Mouse (Mus musculus) hindbrain, postnatal 0 days (tissue): Measurements from ENCODE around the gene Rnf216. TPM values are rescaled to one million over a fixed set of nuclear protein-coding genes. Genes with fewer than 3 reads are reported as not detected.

ENCODE experiments used
- ATAC-seq: fragments of 200-750 bp; cut with Nextera tagmentation; 2 replicates; pipeline ENCODE4 v1.8.0; 2017; ENCODE audit warnings: mild to moderate bottlenecking, moderate TSS enrichment, moderate library complexity
- DNase-seq: peaks from one replicate; pipeline ENCODE4 v3.0.0-alpha.2; 2015; ENCODE audit warnings: low spot score
- H3K27ac ChIP-seq: fragments of 300-500 bp; sonication (generic); 2 replicates; pipeline ENCODE4 v1.5.1; 2014; ENCODE audit warnings: mild to moderate bottlenecking
- H3K27me3 ChIP-seq: fragments of 300-500 bp; sonication (generic); 2 replicates; pipeline ENCODE4 v1.6.1; 2014; ENCODE audit warnings: low read length, mixed read lengths; ENCODE audit not compliant: insufficient read depth
- H3K36me3 ChIP-seq: fragments of 300-500 bp; sonication (generic); 2 replicates; pipeline ENCODE4 v1.6.1; 2014; ENCODE audit warnings: low read length, mixed read lengths; ENCODE audit not compliant: insufficient read depth
- H3K4me1 ChIP-seq: fragments of 300-500 bp; sonication (generic); 2 replicates; pipeline ENCODE4 v1.6.1; 2014; ENCODE audit warnings: antibody characterized with exemption, low read length, mixed read lengths; ENCODE audit not compliant: insufficient read depth
- H3K4me2 ChIP-seq: fragments of 300-500 bp; sonication (generic); 2 replicates; pipeline ENCODE4 v1.6.1; 2014; ENCODE audit warnings: low read depth, mild to moderate bottlenecking, low read length, moderate library complexity, mixed read lengths
- H3K4me3 ChIP-seq: fragments of 300-500 bp; sonication (generic); 2 replicates; pipeline ENCODE4 v1.5.1; 2014; ENCODE audit warnings: low read length
- H3K9ac ChIP-seq: fragments of 300-500 bp; sonication (generic); replicated peaks from 2 replicates; pipeline ENCODE4 v1.6.1; 2014; ENCODE audit warnings: mild to moderate bottlenecking, low read length, moderate library complexity, mixed read lengths
- H3K9me3 ChIP-seq: fragments of 300-500 bp; sonication (generic); 2 replicates; pipeline ENCODE4 v1.6.1; 2016; ENCODE audit warnings: low read length, mixed read lengths
- CTCF ChIP-seq: IDR thresholded peaks from 2 replicates; pipeline ENCODE4 v1.5.1; 2016; ENCODE audit warnings: antibody characterized with exemption, control low read depth, low read depth
- WGBS: fragments of 180-500 bp; shearing (Covaris S2); extraction: QIAGEN DNeasy Blood & Tissue Kit; methylation state at CpG from one replicate; pipeline ENCODE4 v1.1.7; 2014; 5-methylcytosine and 5-hydroxymethylcytosine counted together
- polyA plus RNA-seq: library from polyadenylated mRNA; unstranded; fragments of >200 nt; fragmentation: Nextera tagmentation; extraction: Ambion mirVana; gene quantifications from 2 replicates; pipeline ENCODE4 v1.2.1, GENCODE M21; 2015
- total RNA-seq: library from RNA; depleted of rRNA; stranded (reverse); fragments of >200 nt; gene quantifications from 2 replicates; pipeline ENCODE4 v1.2.3, GENCODE M21; 2014

Gene Rnf216
- total and polyA plus RNA-seq, 2 experiments from 2014 or later, result 25.3 to 28.0 TPM

DNA sequence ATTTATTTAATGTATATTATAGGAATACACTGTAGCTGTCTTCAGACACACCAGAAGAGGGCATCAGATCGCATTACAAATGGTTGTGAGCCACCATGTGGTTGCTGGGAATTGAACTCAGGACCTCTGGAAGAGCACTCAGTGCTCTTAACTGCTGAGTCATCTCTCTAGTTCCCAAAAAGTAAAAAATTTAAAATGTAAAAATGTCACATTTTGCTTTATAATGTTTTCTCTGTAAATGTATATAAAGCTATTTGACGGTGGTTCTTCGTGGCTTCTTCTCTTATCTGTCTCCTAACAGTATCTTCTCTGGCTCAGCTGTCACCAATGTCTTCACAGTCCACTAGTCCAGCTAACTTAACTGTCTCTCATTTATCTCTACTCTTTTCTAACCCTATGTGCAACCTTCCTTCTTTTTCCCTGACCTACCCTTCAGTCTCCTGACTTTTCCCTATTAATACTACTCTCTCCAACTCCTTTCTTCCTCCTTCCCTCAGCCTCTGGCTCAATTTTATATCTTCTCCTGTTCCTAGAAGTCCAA is 36.1 kb downstream of the Rnf216 start:
- TF ChIP-seq CTCF, result no peak
- no peak overlapping the region for H3K4me2 ChIP-seq
- H3K9ac ChIP-seq, result no peak overlapping the region
- no peak overlapping the region for H3K27ac ChIP-seq
- H3K27me3 ChIP-seq, result no peaks in the 10 kb centered on the region
- DNase-seq, result no peak
- no peak for ATAC-seq
- H3K4me1 ChIP-seq, result no peaks in the 10 kb centered on the region
- no peak overlapping the region for H3K4me3 ChIP-seq
- H3K36me3 ChIP-seq, result peaks cover 51% of the 10 kb centered on the region
- 97% methylated on average over 3 of the region's 3 CpGs for WGBS
- no peaks in the 10 kb centered on the region for H3K9me3 ChIP-seq

DNA sequence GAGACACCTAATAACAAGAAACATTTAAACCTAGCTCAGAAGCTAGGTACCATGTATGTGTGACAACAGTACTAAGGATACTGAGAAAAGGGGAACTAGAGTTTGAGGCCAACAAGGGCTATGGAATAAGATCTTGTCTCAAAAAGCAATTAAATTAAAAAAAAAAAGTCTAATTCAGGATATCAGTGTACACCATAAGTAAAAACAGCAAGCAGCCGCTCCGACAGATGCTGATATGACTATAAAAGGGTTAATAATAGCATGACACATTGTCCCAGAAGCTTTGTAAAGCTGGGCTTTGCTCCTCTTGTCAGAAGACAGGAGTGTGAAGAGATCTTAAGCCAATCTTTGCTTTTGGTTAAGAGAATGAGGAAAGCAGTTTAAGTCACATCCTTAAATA is 36.8 kb downstream of the Rnf216 start:
- no peak for DNase-seq
- Histone ChIP-seq H3K27me3 (no peaks in the 10 kb centered on the region), H3K9ac (no peak overlapping the region), H3K4me3 (no peak overlapping the region), H3K4me1 (no peaks in the 10 kb centered on the region), H3K27ac (no peak overlapping the region), H3K9me3 (no peaks in the 10 kb centered on the region), H3K36me3 (peaks cover 51% of the 10 kb centered on the region), H3K4me2 (no peak overlapping the region)
- 98% methylated on average over 2 of the region's 2 CpGs for WGBS
- no peak for ATAC-seq
- no peak for TF ChIP-seq CTCF

DNA sequence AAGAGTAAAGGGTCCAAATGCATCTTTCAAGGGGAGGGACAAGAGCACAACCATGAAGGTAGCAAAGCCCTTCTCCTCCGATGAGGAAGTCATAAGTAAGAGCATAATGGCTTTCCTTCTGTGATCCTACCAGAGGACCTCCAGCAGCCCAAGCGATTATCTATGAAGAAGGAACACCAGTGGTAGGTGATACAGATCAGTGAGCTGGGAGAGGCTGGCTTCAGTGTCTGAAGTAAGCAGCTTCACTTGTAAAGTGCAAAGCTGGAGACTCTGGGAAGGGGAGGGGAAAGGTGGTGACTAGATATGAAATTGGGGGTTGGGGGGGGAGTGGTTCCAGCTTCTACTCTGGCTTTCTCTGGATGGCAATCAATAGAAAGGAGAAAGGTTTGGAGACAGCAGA is 43.7 kb downstream of the Rnf216 start:
- H3K36me3 ChIP-seq, result peaks cover 31% of the 10 kb centered on the region
- TF ChIP-seq CTCF, result no peak

DNA sequence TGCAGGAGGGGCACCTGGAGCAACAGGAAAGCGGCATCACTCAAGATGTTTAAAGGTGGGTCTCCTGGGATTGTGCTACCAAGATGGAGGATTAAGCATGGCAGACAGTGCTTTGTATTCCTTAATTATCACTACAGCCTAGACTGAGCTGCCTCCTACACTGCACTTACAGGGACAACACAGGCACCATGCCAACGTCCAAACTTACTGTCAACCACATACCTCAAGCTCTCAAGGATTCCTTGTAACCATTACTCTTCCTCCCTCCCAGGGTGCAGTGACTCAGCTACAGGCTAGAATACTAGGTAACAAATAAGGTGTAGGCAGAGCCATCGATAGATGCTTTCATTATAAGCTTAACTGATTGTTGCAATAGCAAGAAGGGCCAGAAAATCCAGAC is 44.4 kb downstream of the Rnf216 start:
- ATAC-seq, result no peak
- Histone ChIP-seq H3K4me3 (no peak overlapping the region), H3K4me2 (no peak overlapping the region), H3K27ac (no peak overlapping the region), H3K27me3 (no peaks in the 10 kb centered on the region), H3K9me3 (no peaks in the 10 kb centered on the region), H3K9ac (no peak overlapping the region), H3K36me3 (peaks cover 33% of the 10 kb centered on the region), H3K4me1 (no peaks in the 10 kb centered on the region)
- TF ChIP-seq CTCF, result no peak
- no peak for DNase-seq
- 91% methylated on average over 3 of the region's 3 CpGs for WGBS

More for the DNA sequence above, 43.7 kb downstream of the Rnf216 start:
- WGBS, result 95% methylated on average over 2 of the region's 2 CpGs
- Histone ChIP-seq H3K9ac (no peak overlapping the region), H3K4me1 (no peaks in the 10 kb centered on the region), H3K9me3 (no peaks in the 10 kb centered on the region), H3K27ac (no peak overlapping the region), H3K27me3 (no peaks in the 10 kb centered on the region), H3K4me3 (no peak overlapping the region), H3K4me2 (no peak overlapping the region)
- ATAC-seq (no peak), DNase-seq (no peak)

DNA sequence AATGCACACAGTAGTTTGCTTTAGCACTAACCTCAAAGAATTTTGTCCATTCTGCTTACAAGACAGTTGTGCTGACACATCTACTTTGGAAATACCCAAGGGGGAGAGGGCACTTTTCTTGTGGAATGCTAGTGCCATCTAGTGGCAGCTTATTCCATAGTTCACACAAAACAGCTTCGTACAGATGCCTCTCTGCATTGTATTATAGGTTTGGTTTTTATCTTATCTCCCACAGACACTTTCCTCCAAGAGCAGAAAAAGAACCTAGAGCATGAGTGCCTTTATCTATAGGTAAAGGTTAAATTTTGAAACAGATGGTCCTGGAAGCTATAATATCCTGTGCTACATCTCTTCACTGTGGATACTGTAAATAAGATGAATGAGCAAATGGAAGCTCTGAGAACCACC is 46.2 kb downstream of the Rnf216 start:
- Histone ChIP-seq H3K4me1 (peaks cover under 1% of the 10 kb centered on the region; the same call in 1 of the 2 replicates), H3K27me3 (no peaks in the 10 kb centered on the region), H3K9ac (no peak overlapping the region), H3K36me3 (peaks cover 25% of the 10 kb centered on the region), H3K9me3 (no peaks in the 10 kb centered on the region), H3K4me2 (no peak overlapping the region), H3K27ac (no peak overlapping the region), H3K4me3 (no peak overlapping the region)
- peak; percentile 94 for TF ChIP-seq CTCF
- 2% methylated on average over 1 of the region's 1 CpGs for WGBS
- peak; percentile 93 for DNase-seq
- peak; percentile 56 for ATAC-seq

DNA sequence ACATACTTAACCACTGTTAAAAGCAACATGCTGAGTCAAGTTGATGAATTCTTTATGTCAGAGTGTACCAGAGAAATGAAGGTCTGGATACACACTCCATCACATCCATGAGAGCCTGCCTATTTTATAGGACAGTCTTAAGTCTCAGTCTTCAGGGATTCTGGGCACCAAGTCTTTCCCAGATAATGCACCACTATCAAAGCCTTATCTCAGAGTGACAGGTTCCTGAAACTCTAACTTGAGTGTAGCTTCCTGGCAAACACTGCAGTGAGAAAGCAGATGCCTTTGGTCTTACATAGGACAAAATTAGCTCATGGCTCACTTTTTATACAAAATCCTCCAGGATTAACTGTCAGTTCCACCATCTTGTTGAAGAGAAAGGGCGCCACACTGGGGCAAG is 46.7 kb downstream of the Rnf216 start:
- no peak for DNase-seq
- Histone ChIP-seq H3K9me3 (no peaks in the 10 kb centered on the region), H3K9ac (no peak overlapping the region), H3K27me3 (no peaks in the 10 kb centered on the region), H3K36me3 (peaks cover 25% of the 10 kb centered on the region), H3K4me2 (no peak overlapping the region), H3K27ac (peak overlapping the region; percentile 64; the same call in 1 of the 2 replicates), H3K4me1 (peaks cover 5% of the 10 kb centered on the region; the same call in 1 of the 2 replicates), H3K4me3 (no peak overlapping the region)
- no peak for ATAC-seq
- no peak for TF ChIP-seq CTCF
- WGBS, result 96% methylated on average over 1 of the region's 1 CpGs

DNA sequence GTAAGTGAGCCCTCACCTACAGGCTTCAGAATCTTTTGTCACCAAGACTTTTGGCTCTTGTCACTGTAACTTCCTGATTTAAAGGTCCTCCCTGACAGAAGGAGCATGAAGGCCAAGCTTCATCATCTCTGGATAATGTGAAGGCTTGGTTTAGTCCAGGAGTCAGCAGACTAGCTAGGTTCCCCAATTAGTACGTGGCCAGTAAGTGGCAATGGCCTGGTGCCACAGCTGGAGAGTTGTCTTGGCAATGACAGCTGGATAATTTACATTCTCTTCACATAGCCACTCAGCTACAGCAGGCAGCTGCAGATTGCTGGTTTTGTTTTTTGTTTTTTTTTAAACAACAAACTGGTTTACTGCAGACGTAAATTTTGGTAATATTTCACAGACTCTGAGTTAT is 47.6 kb downstream of the Rnf216 start:
- H3K27me3 ChIP-seq, result no peaks in the 10 kb centered on the region
- H3K36me3 ChIP-seq, result peaks cover 25% of the 10 kb centered on the region
- H3K4me3 ChIP-seq, result no peak overlapping the region
- ATAC-seq, result no peak
- 52% methylated on average over 2 of the region's 2 CpGs for WGBS
- no peak for TF ChIP-seq CTCF
- H3K4me2 ChIP-seq, result no peak overlapping the region
- no peaks in the 10 kb centered on the region for H3K9me3 ChIP-seq
- no peak overlapping the region for H3K9ac ChIP-seq
- DNase-seq, result peak; percentile 67
- H3K27ac ChIP-seq, result peak overlapping the region; percentile 64
- H3K4me1 ChIP-seq, result peaks cover 9% of the 10 kb centered on the region; the same call in 1 of the 2 replicates
